Mouse (Mus musculus) CD4-positive, CD25-positive, alpha-beta regulatory T cell, adult 9 weeks (primary cell): Measurements from ENCODE around the gene Daam2. TPM values are rescaled to one million over a fixed set of nuclear protein-coding genes. Genes with fewer than 3 reads are reported as not detected.

Experiments
- polyA plus RNA-seq: library from polyadenylated mRNA; unstranded; fragments of 100-300 nt; shearing (Covaris generic); gene quantifications from one replicate; pipeline ENCODE4 v1.2.1, GENCODE M21; 2017

Gene Daam2
- polyA plus RNA-seq, result 0.04 TPM

GRCm38 (mm10) chr17:49563830-49564470 lies at the start of gene Daam2:
Gene Daam2 (minus strand): TSS chr17:49564343.

DNA sequence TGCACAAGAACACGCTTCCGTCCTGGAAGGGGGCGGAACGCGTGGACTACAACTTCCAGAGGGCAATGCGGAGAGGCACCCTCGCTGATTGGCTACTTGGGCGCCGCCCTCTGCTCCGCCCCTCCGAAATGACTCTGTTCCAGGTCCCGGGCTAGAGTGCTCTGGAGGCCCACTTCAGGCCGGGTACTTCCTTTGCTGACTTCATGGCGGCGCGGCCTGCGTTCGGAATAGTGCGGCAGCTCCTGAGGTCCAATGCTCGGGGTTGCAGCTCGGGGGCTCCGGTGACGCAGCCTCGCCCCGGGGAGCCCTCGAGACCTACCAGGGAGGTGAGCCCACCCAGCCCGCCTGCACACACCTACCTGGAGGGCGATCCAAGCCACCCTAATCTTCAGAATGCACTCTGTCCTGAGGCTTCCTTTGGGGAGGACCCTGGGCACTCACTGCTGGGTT lies 135.9 kb downstream of the Daam2 start, which contains the start of gene Mocs1:
TSS of gene Mocs1 (plus strand) at position 124 of the 450 bp plus-strand sequence.

Other genes starting within 250 kb of the Daam2 start
- 28.2 TPM for gene Mocs1, start 136.0 kb downstream of the Daam2 start, polyA plus RNA-seq
- gene Kif6, start 50.8 kb upstream of the Daam2 start, polyA plus RNA-seq, result not detected